Mouse (Mus musculus) lung, postnatal 0 days (tissue): ENCODE measurements around the gene Tmem200a. TPM values are rescaled to one million over a fixed set of nuclear protein-coding genes. Genes with fewer than 3 reads are reported as not detected.
A peak's percentile ranks its signal among the peaks of the same experiment; 100 is the strongest.

ENCODE experiments used
- ATAC-seq: fragments of 200-750 bp; cut with Nextera tagmentation; 2 replicates; pipeline ENCODE4 v1.8.0; 2017; ENCODE audit warnings: moderate library complexity
- DNase-seq: peaks from one replicate; pipeline ENCODE4 v3.0.0-alpha.2; 2016; ENCODE audit warnings: low spot score
- H3K27ac ChIP-seq: fragments of 300-500 bp; sonication (generic); 2 replicates; pipeline ENCODE4 v1.5.1; 2014; ENCODE audit warnings: antibody characterized with exemption, mild to moderate bottlenecking, low read length, mixed read lengths
- H3K27me3 ChIP-seq: fragments of 300-500 bp; sonication (generic); replicated peaks from 2 replicates; pipeline ENCODE4 v1.6.1; 2014; ENCODE audit warnings: low read length, mixed read lengths; ENCODE audit not compliant: insufficient read depth
- H3K36me3 ChIP-seq: fragments of 300-500 bp; sonication (generic); 2 replicates; pipeline ENCODE4 v1.6.1; 2014; ENCODE audit warnings: low read length, mixed read lengths; ENCODE audit not compliant: insufficient read depth
- H3K4me1 ChIP-seq: fragments of 300-500 bp; sonication (generic); 2 replicates; pipeline ENCODE4 v1.6.1; 2014; ENCODE audit warnings: antibody characterized with exemption, low read depth, low read length, mixed read lengths; ENCODE audit not compliant: insufficient read depth
- H3K4me2 ChIP-seq: fragments of 300-500 bp; sonication (generic); replicated peaks from 2 replicates; pipeline ENCODE4 v1.6.1; 2014; ENCODE audit warnings: low read depth, mild to moderate bottlenecking, low read length, moderate library complexity, mixed read lengths
- H3K4me3 ChIP-seq: fragments of 300-500 bp; sonication (generic); 2 replicates; pipeline ENCODE4 v1.5.1; 2014; ENCODE audit warnings: low read depth, low read length
- H3K9ac ChIP-seq: fragments of 300-500 bp; sonication (generic); replicated peaks from 2 replicates; pipeline ENCODE4 v1.6.1; 2014; ENCODE audit warnings: low read depth, mild to moderate bottlenecking
- H3K9me3 ChIP-seq: fragments of 300-500 bp; sonication (generic); 2 replicates; pipeline ENCODE4 v1.6.1; 2016; ENCODE audit warnings: low read length, mixed read lengths
- CTCF ChIP-seq: IDR thresholded peaks from 2 replicates; pipeline ENCODE4 v1.5.1; 2016; ENCODE audit warnings: antibody characterized with exemption, mild to moderate bottlenecking
- EP300 ChIP-seq: IDR thresholded peaks from 2 replicates; pipeline ENCODE4 v1.6.1; 2016; ENCODE audit warnings: antibody characterized with exemption, mild to moderate bottlenecking, control low read depth
- WGBS: fragments of 180-500 bp; shearing (Covaris S2); extraction: QIAGEN DNeasy Blood & Tissue Kit; methylation state at CpG from one replicate; pipeline ENCODE4 v1.1.7; 2014; 5-methylcytosine and 5-hydroxymethylcytosine counted together
- polyA plus RNA-seq: library from polyadenylated mRNA; unstranded; fragments of >200 nt; fragmentation: Nextera tagmentation; extraction: Ambion mirVana; gene quantifications from 2 replicates; pipeline ENCODE4 v1.2.1, GENCODE M21; 2015

Gene Tmem200a
- polyA plus RNA-seq = 2.9 and 3.3 TPM in 2 replicates

DNA sequence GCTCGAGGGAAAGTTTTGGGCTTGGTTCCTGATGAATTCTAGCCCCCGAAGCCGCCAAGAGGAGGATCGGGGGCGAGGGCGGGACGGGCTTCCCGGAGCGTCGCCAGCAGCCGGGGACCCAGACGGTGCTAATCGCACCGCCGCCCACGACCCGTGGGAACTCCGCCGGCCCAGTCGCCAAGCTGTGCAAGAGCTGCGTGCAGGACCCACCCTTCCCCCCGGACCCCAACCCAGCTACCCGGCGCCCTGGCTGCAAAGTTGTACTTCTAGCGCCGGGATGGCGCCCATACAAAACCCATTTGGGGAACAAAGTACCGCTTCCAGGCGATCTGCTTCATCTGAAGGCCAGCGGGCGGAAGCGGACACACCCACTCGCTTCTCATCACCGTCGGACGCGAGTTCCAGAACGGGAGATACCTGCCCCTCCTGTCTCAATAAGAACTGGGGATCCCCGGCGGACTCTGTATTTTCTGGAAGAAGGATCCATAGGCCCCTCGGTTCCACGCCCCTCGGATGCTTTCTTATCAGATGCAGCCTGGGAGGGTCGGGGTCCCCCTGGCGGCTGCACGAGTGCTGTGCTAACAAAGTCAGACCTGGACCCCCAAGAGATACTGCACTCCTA is at the start of gene Tmem200a:
TSS of gene Tmem200a (minus strand) at position 532 of the 622 bp plus-strand sequence.
- Histone ChIP-seq H3K9ac (no peak within 1 kb of the TSS), H3K4me2 (peak within 1 kb of the TSS; percentile 92), H3K36me3 (no peaks in the 10 kb centered on the region), H3K27me3 (peaks cover 11% of the 10 kb centered on the region; the same call in 1 of the 2 replicates), H3K4me3 (peak within 1 kb of the TSS; percentile 46), H3K4me1 (no peaks in the 10 kb centered on the region), H3K27ac (no peak within 1 kb of the TSS), H3K9me3 (no peaks in the 10 kb centered on the region)
- DNase-seq = peak; percentile 40
- 1% methylated on average over 45 of the region's 46 CpGs for WGBS
- TF ChIP-seq CTCF (peak; percentile 66), EP300 (no peak)
- peak; percentile 35; the same call in 1 of the 2 replicates for ATAC-seq

DNA sequence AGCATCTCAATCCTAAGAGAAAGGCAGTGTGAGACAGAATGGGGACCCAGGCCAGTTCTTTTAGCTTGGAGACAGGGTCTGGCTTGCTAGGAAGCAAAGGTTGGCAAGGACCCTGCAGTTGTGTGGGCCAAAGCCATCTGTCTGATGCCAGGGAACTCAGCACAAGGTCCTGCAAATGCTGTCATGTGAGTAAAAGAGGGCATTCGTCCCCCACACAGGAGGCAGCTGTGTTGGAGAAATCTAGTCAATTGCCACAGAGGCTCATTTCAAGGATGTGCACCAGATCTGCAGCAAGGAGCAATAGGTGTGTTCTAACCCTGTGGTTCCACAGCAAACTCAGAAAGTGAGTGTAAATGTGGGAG is 41.0 kb upstream of the Tmem200a start:
- DNase-seq (no peak), ATAC-seq (no peak)
- TF ChIP-seq CTCF (no peak), EP300 (no peak)
- H3K36me3 ChIP-seq = no peaks in the 10 kb centered on the region
- no peak overlapping the region for H3K4me3 ChIP-seq
- H3K27ac ChIP-seq = no peak overlapping the region
- H3K4me2 ChIP-seq = no peak overlapping the region
- no peaks in the 10 kb centered on the region for H3K4me1 ChIP-seq
- no peaks in the 10 kb centered on the region for H3K27me3 ChIP-seq
- H3K9ac ChIP-seq = no peak overlapping the region
- H3K9me3 ChIP-seq = no peaks in the 10 kb centered on the region
- WGBS = 78% methylated on average over 1 of the region's 1 CpGs

DNA sequence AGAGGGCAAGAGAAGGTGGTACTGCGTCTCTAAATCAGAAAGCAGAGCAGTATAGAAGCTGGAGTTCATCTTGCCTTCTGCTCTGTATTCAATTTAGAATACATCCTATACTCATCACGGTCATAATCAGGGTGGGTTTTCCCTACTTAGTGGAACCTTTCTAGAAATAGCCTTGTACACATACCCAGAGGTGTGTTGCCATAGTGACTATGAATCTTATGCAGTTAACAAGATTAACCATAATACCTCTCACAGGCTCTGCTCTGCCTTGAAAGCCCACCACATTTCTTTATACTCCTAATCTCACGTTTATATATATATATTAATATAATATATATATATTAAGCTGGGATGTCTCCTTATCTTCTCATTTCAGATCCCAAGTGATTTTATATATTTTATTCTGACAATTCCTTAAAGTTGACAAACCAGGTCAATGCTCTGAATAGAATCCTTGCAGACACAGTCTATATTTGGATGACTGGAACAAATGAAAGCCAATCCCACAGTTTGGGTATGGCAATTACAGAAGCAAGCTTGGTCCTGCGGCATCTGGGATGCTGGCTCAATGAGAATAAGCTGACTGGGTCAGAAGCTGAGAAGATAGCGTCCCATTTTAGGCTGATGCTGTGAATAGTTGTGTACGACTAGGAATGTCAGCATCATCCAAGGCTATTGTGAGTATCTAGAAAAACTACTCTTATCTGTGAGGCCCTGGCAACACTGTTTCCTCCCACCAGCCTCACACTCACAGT is 40.4 kb upstream of the Tmem200a start:
- ATAC-seq (no peak), DNase-seq (no peak)
- Histone ChIP-seq H3K27me3 (no peaks in the 10 kb centered on the region), H3K4me1 (no peaks in the 10 kb centered on the region), H3K4me3 (no peak overlapping the region), H3K9me3 (no peaks in the 10 kb centered on the region), H3K36me3 (no peaks in the 10 kb centered on the region), H3K9ac (no peak overlapping the region), H3K27ac (no peak overlapping the region), H3K4me2 (no peak overlapping the region)
- 79% methylated on average over 6 of the region's 6 CpGs for WGBS
- TF ChIP-seq EP300 (no peak), CTCF (no peak)

DNA sequence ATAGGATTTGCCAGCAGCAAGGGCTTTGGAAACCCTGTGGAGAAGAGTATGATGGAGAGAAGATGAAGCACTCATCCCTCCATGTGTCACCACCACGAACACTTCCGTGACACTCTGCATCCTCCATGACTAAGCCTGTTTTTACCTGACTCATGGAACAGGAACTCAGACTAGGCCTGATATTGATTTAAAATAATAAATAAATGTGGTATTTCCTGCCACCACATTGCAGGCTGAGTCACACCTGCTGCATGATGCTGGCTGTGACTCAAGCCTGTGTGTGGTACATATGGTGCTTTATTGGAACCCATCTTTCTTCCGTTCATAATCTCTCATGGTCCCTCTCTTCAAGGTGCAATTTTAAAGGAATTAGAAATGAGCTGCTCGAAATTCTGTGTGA is 35.6 kb upstream of the Tmem200a start:
- DNase-seq (no peak), ATAC-seq (no peak)
- Histone ChIP-seq H3K4me1 (no peaks in the 10 kb centered on the region), H3K4me3 (no peak overlapping the region), H3K4me2 (no peak overlapping the region), H3K27ac (no peak overlapping the region), H3K27me3 (no peaks in the 10 kb centered on the region), H3K9ac (no peak overlapping the region), H3K9me3 (no peaks in the 10 kb centered on the region), H3K36me3 (no peaks in the 10 kb centered on the region)
- 72% methylated on average over 4 of the region's 4 CpGs for WGBS
- TF ChIP-seq EP300 (no peak), CTCF (no peak)

DNA sequence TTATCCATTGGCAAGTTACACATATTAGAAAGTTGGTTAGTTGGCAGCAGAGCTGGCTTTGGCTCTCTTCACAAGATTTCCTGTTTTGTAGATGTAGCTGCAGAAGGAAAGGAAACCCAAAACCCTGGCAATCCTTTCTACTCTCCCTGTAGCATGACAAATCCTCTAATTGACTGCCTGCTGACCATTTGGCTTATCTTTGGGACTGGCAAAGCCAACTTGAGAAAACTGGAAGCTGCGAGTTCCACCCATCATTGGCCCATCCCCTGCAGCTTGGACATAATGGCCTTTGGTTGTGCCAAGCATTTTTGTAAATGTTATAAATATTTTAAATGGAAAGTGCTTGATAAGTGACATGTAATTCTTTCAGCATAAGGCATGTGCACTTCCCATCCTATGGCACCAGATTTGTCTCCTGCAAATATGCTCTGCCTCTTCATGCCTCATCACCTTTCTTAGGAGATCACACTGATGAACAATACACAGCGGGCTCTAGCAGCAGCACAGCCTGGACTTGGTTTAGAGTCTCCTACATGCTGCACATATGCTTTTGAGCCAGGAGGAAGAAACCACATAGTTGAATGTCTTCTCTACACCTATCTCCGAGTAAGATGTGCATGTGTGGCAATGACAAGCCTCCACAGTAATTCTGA is 24.6 kb upstream of the Tmem200a start:
- no peaks in the 10 kb centered on the region for H3K9me3 ChIP-seq
- no peaks in the 10 kb centered on the region for H3K27me3 ChIP-seq
- DNase-seq = no peak
- 70% methylated on average over 3 of the region's 3 CpGs for WGBS
- no peak for ATAC-seq
- no peak overlapping the region for H3K4me3 ChIP-seq
- no peak for TF ChIP-seq EP300
- no peak for TF ChIP-seq CTCF
- no peaks in the 10 kb centered on the region for H3K36me3 ChIP-seq
- no peaks in the 10 kb centered on the region for H3K4me1 ChIP-seq
- no peak overlapping the region for H3K27ac ChIP-seq
- no peak overlapping the region for H3K4me2 ChIP-seq
- no peak overlapping the region for H3K9ac ChIP-seq

DNA sequence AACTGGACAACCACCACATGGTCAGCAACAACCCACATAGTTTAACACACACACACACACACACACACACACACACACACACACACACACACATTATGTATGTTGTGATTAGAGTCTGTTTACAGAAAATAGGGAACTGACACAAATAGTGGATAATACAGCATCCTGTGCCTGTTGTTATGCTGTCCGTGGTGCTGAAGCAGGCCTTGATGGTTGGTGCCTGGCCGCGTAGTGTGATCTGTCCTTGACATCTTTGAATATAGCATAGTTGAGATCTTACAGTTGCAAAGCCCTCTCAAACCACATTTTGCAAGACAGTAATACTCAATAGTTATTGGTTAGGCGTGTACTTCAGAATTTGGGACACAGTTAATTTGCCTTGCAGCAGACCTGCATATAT is 3.2 kb upstream of the Tmem200a start:
- Histone ChIP-seq H3K27ac (no peak overlapping the region), H3K36me3 (no peaks in the 10 kb centered on the region), H3K4me1 (no peaks in the 10 kb centered on the region), H3K27me3 (peaks cover 11% of the 10 kb centered on the region; the same call in 1 of the 2 replicates), H3K4me3 (no peak overlapping the region), H3K4me2 (no peak overlapping the region), H3K9ac (no peak overlapping the region), H3K9me3 (no peaks in the 10 kb centered on the region)
- DNase-seq (no peak), ATAC-seq (no peak)
- no peak for TF ChIP-seq EP300
- WGBS = 54% methylated on average over 4 of the region's 4 CpGs
